Mouse (Mus musculus) adrenal gland, adult 2 months (tissue): Measurements from ENCODE around the gene Meis2. TPM values are rescaled to one million over a fixed set of nuclear protein-coding genes. Genes with fewer than 3 reads are reported as not detected.

Experiments used
- DNase-seq: peaks from one replicate; pipeline ENCODE4 v3.0.0; 2021
- polyA plus RNA-seq: library from polyadenylated mRNA; depleted of rRNA; stranded (reverse); fragments of >200 nt; gene quantifications from 2 replicates; pipeline ENCODE4 v1.2.3, GENCODE M21; 2012
- total RNA-seq, 2 experiments: library from RNA; stranded (reverse); gene quantifications; 2 replicates each; pipeline ENCODE4 v1.2.3; 2021

Meis2 gene
- total and polyA plus RNA-seq, 3 experiments = 124 to 303 (median 211) TPM

- no peak for DNase-seq
These were observed 65.1 kb downstream of the Meis2 start for GRCm38 (mm10) chr2:116000514-116000913.

GRCm38 (mm10) chr2:115998802-115999201 is 66.8 kb downstream of the Meis2 start:
- DNase-seq = peak; percentile 83

DNA sequence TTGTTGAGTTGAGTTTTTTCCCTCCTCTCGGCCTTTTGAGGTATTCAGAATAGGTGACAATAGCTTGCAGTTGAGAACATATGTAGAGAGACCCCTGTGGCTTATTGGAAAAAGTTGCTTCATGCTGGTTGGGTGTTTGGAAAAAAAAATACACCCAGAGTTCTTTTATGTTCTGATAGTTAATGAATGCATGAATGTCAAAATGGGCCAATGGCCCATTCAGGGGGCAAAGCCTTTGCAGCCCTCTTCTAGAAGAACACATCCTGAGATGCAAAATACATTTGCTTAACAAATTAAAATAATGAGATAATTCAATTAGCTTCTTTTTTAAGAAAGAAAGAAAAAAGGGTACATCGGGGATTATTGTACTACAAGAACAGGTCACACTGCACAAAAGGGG is 69.2 kb downstream of the Meis2 start:
- DNase-seq = no peak

- no peak for DNase-seq
These were observed 71.8 kb downstream of the Meis2 start for GRCm38 (mm10) chr2:115993877-115994276.

DNA sequence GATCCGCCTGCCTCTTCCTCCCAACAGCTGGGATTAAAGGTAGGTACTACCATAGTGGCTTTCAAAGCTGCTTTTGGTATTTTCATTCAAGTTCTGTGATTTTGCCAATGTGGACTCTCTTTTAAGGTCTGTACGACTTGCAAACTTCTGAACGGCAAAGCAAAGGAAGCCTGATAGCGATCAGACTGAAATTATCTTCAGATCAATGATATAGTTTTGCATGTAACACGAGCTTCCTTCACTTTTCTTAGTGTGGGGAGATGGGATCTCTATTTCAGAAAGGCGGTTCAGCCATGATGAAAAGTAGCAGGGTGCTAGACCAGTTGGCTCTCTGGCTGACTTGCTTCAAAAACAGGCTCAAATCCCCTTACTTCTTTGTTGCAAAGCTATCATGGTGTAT is 76.4 kb downstream of the Meis2 start:
- no peak for DNase-seq

GRCm38 (mm10) chr2:115988448-115988847 is 77.2 kb downstream of the Meis2 start:
- DNase-seq = peak; percentile 77

DNA sequence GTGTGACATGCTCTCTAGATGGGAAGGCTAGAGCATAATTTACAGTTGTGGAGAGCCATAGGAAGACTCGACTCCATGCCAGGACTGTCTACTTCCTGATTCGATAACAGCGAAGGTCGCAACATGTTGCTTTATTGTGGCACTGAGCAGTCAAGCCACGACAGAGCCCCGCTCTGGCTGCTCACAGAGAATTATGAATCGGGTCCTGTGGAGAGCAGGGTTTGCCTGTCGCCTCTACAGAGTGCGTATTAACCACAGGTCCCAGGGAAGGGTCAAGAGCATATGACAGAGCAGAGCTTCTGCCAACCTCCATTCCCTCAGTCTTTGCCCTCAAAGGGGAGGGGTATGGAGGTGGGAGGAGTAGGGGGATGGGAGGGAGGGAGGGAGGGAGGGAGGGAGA is 80.7 kb downstream of the Meis2 start:
- DNase-seq = peak; percentile 72

DNA sequence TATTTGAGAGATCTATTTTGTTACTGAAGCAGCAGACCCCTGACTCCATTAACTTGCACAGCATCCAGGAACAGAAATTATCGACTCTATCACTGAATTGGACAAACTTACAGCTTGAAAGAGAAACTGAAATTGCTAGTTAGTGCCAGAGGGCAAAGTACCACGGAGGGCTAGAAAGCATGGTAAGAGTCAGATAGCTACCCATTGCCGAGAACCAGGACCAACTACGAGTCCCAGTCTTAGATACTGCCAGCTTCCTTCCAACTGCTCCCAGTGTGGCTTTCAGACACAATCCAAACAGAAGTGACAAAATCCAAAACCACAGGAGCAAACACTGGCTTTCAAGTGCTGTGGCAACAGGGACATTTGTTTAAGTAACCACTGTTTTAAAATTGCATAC is 81.2 kb downstream of the Meis2 start:
- no peak for DNase-seq

GRCm38 (mm10) chr2:115980490-115980889 is 85.1 kb downstream of the Meis2 start:
- no peak for DNase-seq

GRCm38 (mm10) chr2:115979683-115980476 is 85.8 kb downstream of the Meis2 start:
- peak; percentile 71 for DNase-seq

GRCm38 (mm10) chr2:115978666-115979065 is 87.0 kb downstream of the Meis2 start:
- no peak for DNase-seq

- peak; percentile 49 for DNase-seq
These were observed 94.3 kb downstream of the Meis2 start for GRCm38 (mm10) chr2:115971296-115971805.

- DNase-seq = peak; percentile 78
These were observed 95.4 kb downstream of the Meis2 start for GRCm38 (mm10) chr2:115970091-115970820.

DNA sequence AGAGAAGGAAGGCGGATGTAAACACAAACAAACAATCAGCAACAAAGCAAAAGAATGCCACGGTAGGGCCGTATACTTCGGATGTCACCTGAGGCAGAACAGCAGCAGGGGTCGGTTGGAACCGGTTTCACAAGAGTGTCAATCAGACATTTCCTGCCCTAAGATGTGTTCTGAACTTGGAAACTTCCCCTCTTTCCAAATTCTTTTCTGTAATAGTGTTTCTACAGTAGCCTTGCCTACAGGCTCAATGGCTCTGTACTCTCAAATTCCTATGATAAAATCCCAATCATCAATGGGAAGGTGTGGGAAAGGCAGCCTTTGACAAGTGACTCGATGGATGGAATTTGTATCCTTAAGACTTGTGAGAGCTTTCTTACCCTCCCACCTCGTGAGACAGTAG is 96.4 kb downstream of the Meis2 start:
- no peak for DNase-seq

- DNase-seq = no peak
These were observed 100.7 kb downstream of the Meis2 start for GRCm38 (mm10) chr2:115964911-115965310.

DNA sequence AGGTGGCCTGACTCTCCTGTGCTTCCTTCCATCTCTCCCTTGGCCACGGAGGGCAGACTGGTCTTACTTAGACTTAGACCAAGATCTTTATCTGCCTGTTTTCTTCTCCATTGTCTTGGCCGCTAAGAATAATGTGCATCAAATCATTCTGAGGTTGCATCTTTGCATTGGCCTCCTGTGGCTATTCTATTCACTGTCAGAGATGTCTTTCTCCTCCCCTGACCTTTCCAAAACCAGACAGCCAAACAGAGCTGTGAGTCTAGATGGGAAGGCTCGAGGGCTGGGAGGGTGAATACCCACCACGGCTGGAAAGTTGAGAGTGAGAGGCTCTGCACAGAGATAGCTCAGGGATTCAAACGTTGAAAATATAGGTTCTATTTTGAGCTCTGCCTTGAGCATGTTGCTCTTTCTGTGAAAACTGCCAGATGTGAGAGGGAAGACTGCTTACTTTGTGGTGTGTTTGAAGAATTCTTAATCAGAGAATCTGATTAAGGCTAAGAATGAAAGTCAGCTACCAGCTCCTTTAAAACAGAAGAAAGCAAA is 102.3 kb downstream of the Meis2 start:
- no peak for DNase-seq

DNA sequence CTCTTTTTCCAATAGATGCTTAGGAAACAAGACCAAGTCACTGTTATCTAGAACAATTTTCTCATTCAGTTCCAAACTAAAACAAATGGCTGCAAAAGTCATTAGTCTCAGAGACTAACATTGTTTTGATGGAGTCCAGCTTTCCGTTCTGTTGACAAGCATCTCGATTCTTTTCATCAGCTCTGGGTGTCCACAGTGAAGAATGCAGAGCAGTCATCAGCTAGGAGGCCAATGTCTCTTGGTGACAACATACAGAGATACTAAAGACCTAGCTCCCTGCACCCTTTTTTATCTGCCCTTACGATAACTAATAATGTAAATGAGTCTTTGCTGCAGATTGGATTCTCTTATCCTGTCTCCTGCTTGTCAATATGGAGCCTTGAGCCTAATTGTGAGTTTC is 102.9 kb downstream of the Meis2 start:
- no peak for DNase-seq

DNA sequence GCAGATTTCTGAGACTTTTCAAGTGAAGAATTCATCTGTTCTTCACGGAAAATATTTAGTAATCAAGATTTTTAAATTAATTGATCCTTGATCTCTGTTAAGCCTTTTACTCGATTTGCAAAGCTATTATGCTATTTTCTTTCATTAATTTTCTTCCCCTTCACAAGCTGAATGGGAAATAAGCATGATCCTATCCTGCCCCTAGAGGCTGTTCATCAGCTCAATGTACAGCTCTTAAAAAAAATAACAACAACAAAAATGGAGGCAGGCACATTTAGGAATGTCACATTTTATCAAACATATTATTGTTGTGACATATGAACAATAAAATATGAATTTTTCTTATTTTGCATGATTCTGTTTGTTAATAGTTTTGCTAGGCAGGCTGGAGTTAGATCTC is 103.5 kb downstream of the Meis2 start:
- DNase-seq = no peak

- DNase-seq = no peak
These were observed 105.0 kb downstream of the Meis2 start for GRCm38 (mm10) chr2:115960615-115961014.

GRCm38 (mm10) chr2:115956786-115957185 is 108.9 kb downstream of the Meis2 start:
- DNase-seq = peak; percentile 52

DNA sequence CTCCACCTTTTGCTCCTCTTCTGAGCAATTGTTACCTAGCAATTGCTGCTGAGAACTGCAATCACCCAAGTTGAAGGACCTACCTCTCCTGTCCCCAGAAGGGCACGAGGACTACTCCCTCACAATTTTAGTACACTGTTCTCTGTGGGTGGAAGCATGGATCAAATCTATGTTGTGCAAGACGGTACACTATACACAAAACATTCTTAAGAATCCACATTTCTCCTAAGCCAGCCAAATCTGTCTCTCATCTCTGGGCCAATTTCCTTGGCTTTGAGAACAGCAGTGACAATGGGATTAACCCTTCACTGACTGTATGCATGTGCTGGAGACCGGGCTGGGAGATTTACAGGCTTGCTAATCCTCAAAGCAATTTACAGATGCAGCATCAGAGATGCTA is 115.0 kb downstream of the Meis2 start:
- no peak for DNase-seq

DNA sequence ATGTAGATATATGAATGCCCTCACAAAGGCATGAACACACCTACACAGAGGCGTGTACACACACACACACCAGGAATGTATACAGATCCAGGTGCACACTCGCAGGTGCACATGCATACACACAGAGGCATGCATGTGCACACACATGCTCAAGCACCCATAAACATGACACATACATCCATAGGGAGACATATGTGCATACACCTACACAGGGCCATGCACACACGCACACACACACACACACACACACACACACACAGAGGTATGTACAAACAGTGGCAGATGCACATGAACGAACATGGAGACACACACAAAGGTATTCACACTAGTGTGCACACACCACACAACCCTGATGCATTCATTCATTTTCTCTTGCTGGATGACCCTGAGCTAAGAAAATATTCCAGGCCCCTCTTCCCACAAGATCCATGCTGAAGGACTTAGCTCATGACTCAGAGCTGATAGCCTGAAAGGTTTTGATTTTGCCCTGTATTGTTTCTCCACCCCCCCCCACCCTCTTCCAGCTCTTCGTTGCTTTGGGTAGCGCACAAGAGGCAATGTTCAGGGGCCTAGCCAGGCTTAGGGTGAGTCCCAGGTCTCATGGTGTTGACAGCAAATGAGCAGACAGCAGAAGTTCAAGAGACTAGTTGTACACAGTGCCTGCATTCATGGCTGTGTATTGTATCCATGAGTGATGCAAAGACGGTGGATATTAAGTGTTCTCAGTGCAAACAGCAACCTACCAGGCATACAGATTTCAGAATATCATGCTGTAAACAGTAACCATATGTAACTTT is 116.8 kb downstream of the Meis2 start:
- DNase-seq = no peak
